Mouse (Mus musculus) CH12.LX (cell line): Measurements from ENCODE around the gene Gm10638.

ENCODE experiments used
- CHD2 ChIP-seq: IDR thresholded peaks from 2 replicates; pipeline ENCODE4 v1.6.1; 2011; ENCODE audit warnings: low read length, improper control_type of control experiment
- CTCF ChIP-seq, 2 experiments: IDR thresholded peaks in 1 of 2; conservative IDR thresholded peaks in 1 of 2; 2 replicates each; pipeline ENCODE4 v1.5.1; 2011 to 2012; ENCODE audit warnings: low read depth in 2 of 2, low read length in 2 of 2, improper control_type of control experiment in 1 of 2, inconsistent platforms in 1 of 2, mild to moderate bottlenecking in 1 of 2, moderate library complexity in 1 of 2
- POLR2A ChIP-seq: IDR thresholded peaks from 2 replicates; pipeline ENCODE4 v1.6.1; 2011; ENCODE audit warnings: low read depth, mild to moderate bottlenecking, improper control_type of control experiment, low read length
- POLR2AphosphoS2 ChIP-seq: IDR thresholded peaks from 2 replicates; pipeline ENCODE4 v1.6.1; 2011; ENCODE audit warnings: low read depth, low read length, improper control_type of control experiment
- USF2 ChIP-seq: conservative IDR thresholded peaks from 2 replicates; pipeline ENCODE4 v1.6.1; 2011; ENCODE audit warnings: low read depth, low read length, improper control_type of control experiment
- ZNF384 ChIP-seq: IDR thresholded peaks from 2 replicates; pipeline ENCODE4 v1.6.1; 2012; ENCODE audit warnings: low read depth, low read length, improper control_type of control experiment, inconsistent platforms

DNA sequence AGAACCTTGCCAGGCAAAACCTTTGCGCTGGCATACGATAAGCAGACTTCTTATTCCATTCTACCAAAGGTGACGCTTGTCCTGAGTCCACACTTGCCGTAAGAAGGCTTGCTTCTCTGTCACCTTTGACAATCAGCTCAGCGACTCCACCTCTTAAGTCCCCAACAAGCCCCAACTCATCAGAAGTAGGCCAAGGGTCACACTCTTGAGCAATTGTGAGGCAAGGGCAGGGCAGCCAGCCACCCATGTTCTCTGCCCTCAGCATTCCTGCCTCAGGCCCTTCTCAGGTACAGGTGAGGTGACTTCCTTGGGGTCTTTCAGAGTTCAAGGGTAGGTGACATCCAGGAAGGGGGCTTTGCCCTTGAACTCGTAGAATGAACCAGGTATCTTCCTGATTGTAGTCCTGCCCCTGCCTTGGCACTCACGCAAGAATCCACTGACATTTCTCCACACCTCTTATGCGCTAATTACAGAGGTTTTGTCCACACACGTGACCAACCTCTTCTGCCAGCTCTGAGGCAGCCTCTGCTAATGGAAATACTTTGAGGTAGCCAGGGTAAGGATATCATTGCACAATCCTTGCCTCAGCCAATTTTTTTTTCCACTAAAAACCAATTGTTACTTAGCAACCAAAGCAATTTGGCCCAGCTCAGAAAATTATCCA lies 21.2 kb downstream of the Gm10638 start:
- TF ChIP-seq POLR2AphosphoS2 (no peak), POLR2A (no peak), CTCF (conservative IDR thresholded peaks at IDR 0.05 in 1 of 2, IDR thresholded peaks at IDR 0.05 in 1 of 2; ENCODE audit: low read depth in 2 of 2, low read length in 2 of 2) (no peak), ZNF384 (no peak), CHD2 (no peak), USF2 (no peak)
